Mouse (Mus musculus) limb, embryonic 10.5 days (tissue): ENCODE results near the gene Pate2. TPM values are rescaled to one million over a fixed set of nuclear protein-coding genes. Genes with fewer than 3 reads are reported as not detected.

Source experiments
- DNase-seq: peaks from one replicate; pipeline ENCODE4 v3.0.0-alpha.2; 2017; ENCODE audit warnings: low spot score
- H3K27ac ChIP-seq: fragments of 300-500 bp; sonication (generic); 2 replicates; pipeline ENCODE4 v1.5.1; 2016; ENCODE audit warnings: mild to moderate bottlenecking
- H3K27me3 ChIP-seq: fragments of 300-500 bp; sonication (generic); 2 replicates; pipeline ENCODE4 v1.6.1; 2016; ENCODE audit warnings: low read depth, mild to moderate bottlenecking; ENCODE audit not compliant: poor library complexity, severe bottlenecking
- H3K36me3 ChIP-seq: fragments of 300-500 bp; sonication (generic); 2 replicates; pipeline ENCODE4 v1.6.1; 2016; ENCODE audit warnings: mild to moderate bottlenecking, moderate library complexity
- H3K4me1 ChIP-seq: fragments of 300-500 bp; sonication (generic); 2 replicates; pipeline ENCODE4 v1.6.1; 2016
- H3K4me3 ChIP-seq: fragments of 300-500 bp; sonication (generic); 2 replicates; pipeline ENCODE4 v1.5.1; 2016; ENCODE audit warnings: mild to moderate bottlenecking, moderate library complexity
- H3K9me3 ChIP-seq: fragments of 300-500 bp; sonication (generic); replicated peaks from 2 replicates; pipeline ENCODE4 v1.6.1; 2016; ENCODE audit warnings: mild to moderate bottlenecking
- WGBS: fragments of 180-500 bp; shearing (Covaris S2); methylation state at CpG from one replicate; pipeline ENCODE4 v1.1.7; 2016; 5-methylcytosine and 5-hydroxymethylcytosine counted together
- polyA plus RNA-seq: library from polyadenylated mRNA; unstranded; fragments of >200 nt; fragmentation: Nextera tagmentation; extraction: Ambion mirVana; gene quantifications from 2 replicates; pipeline ENCODE4 v1.2.1, GENCODE M21; 2016

Gene Pate2
- 1.2 and 1.4 TPM in 2 replicates for polyA plus RNA-seq

GRCm38 (mm10) chr9:35569571-35570534, at the start of gene Pate2, which contains the start of gene Hyls1:
Gene Pate2, plus strand, starts transcription at chr9:35570284.
Gene Hyls1, minus strand, starts transcription at chr9:35570398.
- Histone ChIP-seq H3K27me3 (peaks cover 16% of the 10 kb centered on the region), H3K36me3 (peaks cover 36% of the 10 kb centered on the region), H3K4me3 (peak within 1 kb of the TSS; percentile 83), H3K4me1 (peaks cover 11% of the 10 kb centered on the region), H3K9me3 (no peaks in the 10 kb centered on the region), H3K27ac (peak within 1 kb of the TSS; percentile 94)
- peak; percentile 90 for DNase-seq
- under 1% methylated on average over 86 of the region's 86 CpGs for WGBS

GRCm38 (mm10) chr9:35520631-35521348, 49.3 kb upstream of the Pate2 start:
- H3K36me3 ChIP-seq: no peaks in the 10 kb centered on the region
- H3K27ac ChIP-seq: peak overlapping the region; percentile 27; the same call in 1 of the 2 replicates
- H3K27me3 ChIP-seq: no peaks in the 10 kb centered on the region
- H3K9me3 ChIP-seq: no peaks in the 10 kb centered on the region
- no peak for DNase-seq
- WGBS: 86% methylated on average over 6 of the region's 6 CpGs
- H3K4me1 ChIP-seq: peaks cover 37% of the 10 kb centered on the region
- no peak overlapping the region for H3K4me3 ChIP-seq

- H3K36me3 ChIP-seq: no peaks in the 10 kb centered on the region
- no peaks in the 10 kb centered on the region for H3K27me3 ChIP-seq
- H3K4me1 ChIP-seq: peaks cover 37% of the 10 kb centered on the region
- no peak for DNase-seq
- H3K27ac ChIP-seq: no peak overlapping the region
- WGBS: 73% methylated on average over 2 of the region's 2 CpGs
- no peak overlapping the region for H3K4me3 ChIP-seq
- no peaks in the 10 kb centered on the region for H3K9me3 ChIP-seq
Measured at GRCm38 (mm10) chr9:35522241-35522640, 47.8 kb upstream of the Pate2 start.

- H3K36me3 ChIP-seq: no peaks in the 10 kb centered on the region
- peaks cover 37% of the 10 kb centered on the region for H3K4me1 ChIP-seq
- H3K27ac ChIP-seq: peak overlapping the region; percentile 54
- no peak overlapping the region for H3K4me3 ChIP-seq
- 57% methylated on average over 1 of the region's 1 CpGs for WGBS
- H3K9me3 ChIP-seq: no peaks in the 10 kb centered on the region
- no peak for DNase-seq
- H3K27me3 ChIP-seq: no peaks in the 10 kb centered on the region
Measured at GRCm38 (mm10) chr9:35522821-35523515, 47.1 kb upstream of the Pate2 start.

- WGBS: 30% methylated on average over 5 of the region's 5 CpGs
Measured at GRCm38 (mm10) chr9:35523541-35523940, 46.5 kb upstream of the Pate2 start.

GRCm38 (mm10) chr9:35523941-35524411, 46.1 kb upstream of the Pate2 start:
- 21% methylated on average over 7 of the region's 7 CpGs for WGBS
- H3K36me3 ChIP-seq: no peaks in the 10 kb centered on the region
- H3K9me3 ChIP-seq: no peaks in the 10 kb centered on the region
- no peaks in the 10 kb centered on the region for H3K27me3 ChIP-seq
- peaks cover 47% of the 10 kb centered on the region for H3K4me1 ChIP-seq
- peak overlapping the region; percentile 54 for H3K27ac ChIP-seq
- DNase-seq: peak; percentile 68
- no peak overlapping the region for H3K4me3 ChIP-seq

More at GRCm38 (mm10) chr9:35523541-35523940, 46.5 kb upstream of the Pate2 start:
- Histone ChIP-seq H3K27me3 (no peaks in the 10 kb centered on the region), H3K4me3 (no peak overlapping the region), H3K27ac (peak overlapping the region; percentile 54), H3K36me3 (no peaks in the 10 kb centered on the region), H3K9me3 (no peaks in the 10 kb centered on the region), H3K4me1 (peaks cover 42% of the 10 kb centered on the region)
- DNase-seq: no peak

GRCm38 (mm10) chr9:35529141-35529540, 40.9 kb upstream of the Pate2 start:
- Histone ChIP-seq H3K4me3 (no peak overlapping the region), H3K4me1 (peaks cover 65% of the 10 kb centered on the region), H3K9me3 (no peaks in the 10 kb centered on the region), H3K27me3 (no peaks in the 10 kb centered on the region), H3K27ac (peak overlapping the region; percentile 66; the same call in 1 of the 2 replicates), H3K36me3 (no peaks in the 10 kb centered on the region)
- 44% methylated on average over 3 of the region's 3 CpGs for WGBS
- no peak for DNase-seq

- 6% methylated on average over 1 of the region's 1 CpGs for WGBS
- no peaks in the 10 kb centered on the region for H3K27me3 ChIP-seq
- no peaks in the 10 kb centered on the region for H3K36me3 ChIP-seq
- peak overlapping the region; percentile 19 for H3K4me3 ChIP-seq
- peaks cover 60% of the 10 kb centered on the region for H3K4me1 ChIP-seq
- H3K27ac ChIP-seq: peak overlapping the region; percentile 85
- peak; percentile 82 for DNase-seq
- no peaks in the 10 kb centered on the region for H3K9me3 ChIP-seq
Measured at GRCm38 (mm10) chr9:35529796-35530195, 40.3 kb upstream of the Pate2 start.

- H3K4me3 ChIP-seq: no peak overlapping the region
- no peak for DNase-seq
- H3K36me3 ChIP-seq: no peaks in the 10 kb centered on the region
- no peaks in the 10 kb centered on the region for H3K9me3 ChIP-seq
- peaks cover 71% of the 10 kb centered on the region for H3K4me1 ChIP-seq
- peak overlapping the region; percentile 85 for H3K27ac ChIP-seq
- WGBS: 29% methylated on average over 9 of the region's 9 CpGs
- H3K27me3 ChIP-seq: no peaks in the 10 kb centered on the region
Measured at GRCm38 (mm10) chr9:35533266-35533665, 36.8 kb upstream of the Pate2 start.

- WGBS: 6% methylated on average over 2 of the region's 2 CpGs
- Histone ChIP-seq H3K27me3 (no peaks in the 10 kb centered on the region), H3K9me3 (no peaks in the 10 kb centered on the region), H3K27ac (peak overlapping the region; percentile 25; the same call in 1 of the 2 replicates), H3K4me1 (peaks cover 56% of the 10 kb centered on the region), H3K36me3 (no peaks in the 10 kb centered on the region), H3K4me3 (no peak overlapping the region)
- peak; percentile 77 for DNase-seq
Measured at GRCm38 (mm10) chr9:35535110-35535509, 35.0 kb upstream of the Pate2 start.

GRCm38 (mm10) chr9:35535876-35536275, 34.2 kb upstream of the Pate2 start:
- H3K27ac ChIP-seq: no peak overlapping the region
- 85% methylated on average over 4 of the region's 4 CpGs for WGBS
- no peaks in the 10 kb centered on the region for H3K9me3 ChIP-seq
- no peaks in the 10 kb centered on the region for H3K36me3 ChIP-seq
- no peak overlapping the region for H3K4me3 ChIP-seq
- peaks cover 48% of the 10 kb centered on the region for H3K4me1 ChIP-seq
- no peaks in the 10 kb centered on the region for H3K27me3 ChIP-seq
- DNase-seq: no peak

- peaks cover 18% of the 10 kb centered on the region for H3K4me1 ChIP-seq
- peak; percentile 23 for DNase-seq
- 85% methylated on average over 13 of the region's 13 CpGs for WGBS
Measured at GRCm38 (mm10) chr9:35539001-35539750, 30.9 kb upstream of the Pate2 start.

More at GRCm38 (mm10) chr9:35539001-35539750, 30.9 kb upstream of the Pate2 start:
- Histone ChIP-seq H3K4me3 (no peak overlapping the region), H3K27me3 (no peaks in the 10 kb centered on the region), H3K9me3 (no peaks in the 10 kb centered on the region), H3K36me3 (no peaks in the 10 kb centered on the region), H3K27ac (no peak overlapping the region)
